Mouse (Mus musculus): ENCODE data around the gene Nphp4.

- no peak for TF ChIP-seq TAL1 (IDR thresholded peaks at IDR 0.05; ENCODE audit: low read length)
- no peak for TF ChIP-seq GATA1 (IDR thresholded peaks at IDR 0.05; ENCODE audit: low read length)
These were observed 18.8 kb upstream of the Nphp4 start for GRCm38 (mm10) chr4:152457673-152458072.
